Mouse (Mus musculus): Measurements from ENCODE around the gene Cox14. TPM values are rescaled to one million over a fixed set of nuclear protein-coding genes. Genes with fewer than 3 reads are reported as not detected.
A peak's percentile ranks its signal among the peaks of the same experiment; 100 is the strongest.

Gene Cox14
- polyA plus RNA-seq, 1 experiment, result 210 TPM

DNA sequence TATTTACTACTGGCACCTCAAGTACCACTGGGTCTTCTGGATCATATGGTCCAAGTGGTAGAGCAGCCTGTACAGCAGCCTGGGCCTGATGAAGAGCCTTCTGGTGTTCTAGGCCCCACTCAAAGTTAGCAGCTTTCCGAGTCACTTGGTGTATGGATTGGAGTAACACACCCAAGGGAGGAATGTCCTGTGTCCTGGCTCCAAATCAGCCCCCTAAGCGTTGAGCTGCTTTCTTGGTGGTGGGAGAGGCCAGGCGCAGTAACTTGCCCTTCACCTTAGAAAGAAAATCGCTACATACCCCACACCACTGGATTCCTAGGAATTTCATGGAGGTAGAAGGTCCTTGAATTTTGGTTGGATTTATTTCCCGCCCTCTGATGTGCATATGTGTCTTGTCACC, 41.3 kb upstream of the Cox14 start:
- H3K4me3 ChIP-seq (ENCODE audit: insufficient read depth, poor library complexity, severe bottlenecking), result no peak overlapping the region
- TF ChIP-seq CEBPB (IDR thresholded peaks at IDR 0.05; ENCODE audit: low read depth) (no peak), MYOD1 (IDR thresholded peaks at IDR 0.05; ENCODE audit: control insufficient read depth, insufficient read length, low read depth) (no peak), MYOG (IDR thresholded peaks at IDR 0.05; ENCODE audit: control insufficient read depth, extremely low read depth, insufficient read length) (no peak), USF1 (IDR thresholded peaks at IDR 0.05; ENCODE audit: low read depth) (no peak), FOSL1 (IDR thresholded peaks at IDR 0.05; ENCODE audit: insufficient read depth, low read length, poor library complexity, severe bottlenecking) (no peak), MAX (IDR thresholded peaks at IDR 0.05) (no peak), CTCF (IDR thresholded peaks at IDR 0.05; ENCODE audit: control insufficient read depth, insufficient read depth, insufficient read length) (no peak)
- peaks cover 27% of the 10 kb centered on the region for H3K27me3 ChIP-seq (ENCODE audit: control insufficient read depth, insufficient read depth, insufficient read length)
- H3K79me3 ChIP-seq (ENCODE audit: low read depth), result no peaks in the 10 kb centered on the region
- no peaks in the 10 kb centered on the region for H3K79me2 ChIP-seq (ENCODE audit: control insufficient read depth, insufficient read depth)
- no peak overlapping the region for H3ac ChIP-seq (ENCODE audit: control insufficient read depth, insufficient read length, low read depth)
- H3K36me3 ChIP-seq (ENCODE audit: control insufficient read depth, insufficient read depth), result no peaks in the 10 kb centered on the region

DNA sequence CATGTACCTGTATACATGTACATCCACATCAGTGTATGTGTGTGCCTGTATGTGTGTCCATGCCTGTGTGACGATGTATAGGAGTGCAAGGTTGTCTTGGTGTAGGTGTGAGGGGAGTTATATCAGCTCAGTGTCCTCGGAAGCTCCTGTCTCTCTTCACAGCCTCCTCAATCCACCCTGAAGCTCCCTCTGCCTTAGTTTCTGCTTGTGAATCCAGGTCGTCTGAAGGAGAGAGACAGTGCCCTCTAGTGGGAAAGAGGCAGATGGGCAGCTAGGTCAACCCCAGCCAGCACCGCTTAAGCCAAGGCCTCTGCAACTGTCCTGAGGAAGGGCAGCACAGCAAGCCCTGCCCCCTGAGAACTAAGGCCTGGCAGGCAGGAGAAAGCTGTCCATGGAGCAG, 36.7 kb upstream of the Cox14 start:
- H3K27me3 ChIP-seq (ENCODE audit: control insufficient read depth, insufficient read depth, insufficient read length), result peaks cover 42% of the 10 kb centered on the region
- H3K79me3 ChIP-seq (ENCODE audit: low read depth), result no peaks in the 10 kb centered on the region
- H3ac ChIP-seq (ENCODE audit: control insufficient read depth, insufficient read length, low read depth), result no peak overlapping the region
- TF ChIP-seq MYOD1 (IDR thresholded peaks at IDR 0.05; ENCODE audit: control insufficient read depth, insufficient read length, low read depth), result no peak
- TF ChIP-seq MYOG (IDR thresholded peaks at IDR 0.05; ENCODE audit: control insufficient read depth, extremely low read depth, insufficient read length), result no peak
- TF ChIP-seq CTCF (IDR thresholded peaks at IDR 0.05; ENCODE audit: control insufficient read depth, insufficient read depth, insufficient read length), result peak; percentile 92
- TF ChIP-seq USF1 (IDR thresholded peaks at IDR 0.05; ENCODE audit: low read depth), result no peak
- no peak for TF ChIP-seq CEBPB (IDR thresholded peaks at IDR 0.05; ENCODE audit: low read depth)
- no peaks in the 10 kb centered on the region for H3K36me3 ChIP-seq (ENCODE audit: control insufficient read depth, insufficient read depth)
- H3K4me3 ChIP-seq (ENCODE audit: insufficient read depth, poor library complexity, severe bottlenecking), result no peak overlapping the region
- no peaks in the 10 kb centered on the region for H3K79me2 ChIP-seq (ENCODE audit: control insufficient read depth, insufficient read depth)

DNA sequence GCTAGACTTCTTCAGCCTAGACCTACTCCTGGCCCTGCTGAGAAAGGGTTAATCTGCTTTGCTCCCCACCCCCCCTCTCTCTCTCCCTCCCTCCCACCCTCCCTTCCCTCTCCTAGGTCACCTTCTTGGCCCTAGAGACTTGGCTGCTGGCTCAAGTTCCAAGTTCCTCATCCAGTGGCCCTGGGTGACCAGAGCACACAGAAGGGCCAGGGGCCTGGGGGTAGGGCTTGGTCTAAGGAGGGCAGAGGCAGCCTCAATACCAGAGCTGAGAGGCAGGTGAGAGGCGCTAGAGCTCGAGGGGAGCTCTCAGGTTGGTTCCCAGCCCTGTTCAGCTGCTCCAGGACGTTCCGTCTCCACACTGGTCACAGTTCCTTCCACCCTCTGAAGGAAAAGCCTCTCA, 34.5 kb upstream of the Cox14 start:
- Histone ChIP-seq H3K79me3 (ENCODE audit: low read depth) (no peaks in the 10 kb centered on the region), H3K27me3 (ENCODE audit: control insufficient read depth, insufficient read depth, insufficient read length) (peaks cover 55% of the 10 kb centered on the region), H3K4me3 (ENCODE audit: insufficient read depth, poor library complexity, severe bottlenecking) (no peak overlapping the region), H3K36me3 (ENCODE audit: control insufficient read depth, insufficient read depth) (no peaks in the 10 kb centered on the region), H3K79me2 (ENCODE audit: control insufficient read depth, insufficient read depth) (no peaks in the 10 kb centered on the region), H3ac (ENCODE audit: control insufficient read depth, insufficient read length, low read depth) (no peak overlapping the region)
- TF ChIP-seq CTCF (IDR thresholded peaks at IDR 0.05; ENCODE audit: control insufficient read depth, insufficient read depth, insufficient read length), result no peak
- TF ChIP-seq CEBPB (IDR thresholded peaks at IDR 0.05; ENCODE audit: low read depth), result no peak
- no peak for TF ChIP-seq FOSL1 (IDR thresholded peaks at IDR 0.05; ENCODE audit: insufficient read depth, low read length, poor library complexity, severe bottlenecking)
- TF ChIP-seq MYOD1 (IDR thresholded peaks at IDR 0.05; ENCODE audit: control insufficient read depth, insufficient read length, low read depth), result no peak
- TF ChIP-seq USF1 (IDR thresholded peaks at IDR 0.05; ENCODE audit: low read depth), result no peak
- TF ChIP-seq MYOG (IDR thresholded peaks at IDR 0.05; ENCODE audit: control insufficient read depth, extremely low read depth, insufficient read length), result no peak
- no peak for TF ChIP-seq MAX (IDR thresholded peaks at IDR 0.05)

DNA sequence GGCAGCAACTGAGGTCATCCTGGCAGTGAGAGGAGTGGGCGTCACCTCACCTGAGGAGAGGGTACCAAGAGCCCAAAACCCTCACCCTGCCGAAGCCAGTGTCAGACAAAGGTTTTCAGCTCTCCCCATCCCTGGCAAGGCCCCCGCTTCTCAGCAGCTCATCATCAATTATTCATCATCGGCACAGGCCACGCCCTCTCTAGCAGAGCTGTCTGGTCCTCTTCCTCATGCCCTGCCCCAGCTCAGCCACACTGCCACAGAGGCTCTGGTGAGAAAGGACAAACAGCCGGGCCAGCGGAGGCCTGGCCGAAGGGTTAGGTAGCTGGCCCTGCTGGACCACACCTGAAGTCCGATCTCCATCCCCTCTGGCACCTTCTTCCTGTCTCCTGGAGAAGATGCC, 33.4 kb upstream of the Cox14 start:
- Histone ChIP-seq H3K79me2 (ENCODE audit: control insufficient read depth, insufficient read depth) (no peaks in the 10 kb centered on the region), H3K27me3 (ENCODE audit: control insufficient read depth, insufficient read depth, insufficient read length) (peaks cover 57% of the 10 kb centered on the region), H3K4me3 (ENCODE audit: insufficient read depth, poor library complexity, severe bottlenecking) (no peak overlapping the region), H3K79me3 (ENCODE audit: low read depth) (no peaks in the 10 kb centered on the region), H3ac (ENCODE audit: control insufficient read depth, insufficient read length, low read depth) (no peak overlapping the region), H3K36me3 (ENCODE audit: control insufficient read depth, insufficient read depth) (no peaks in the 10 kb centered on the region)
- TF ChIP-seq CEBPB (IDR thresholded peaks at IDR 0.05; ENCODE audit: low read depth), result no peak
- no peak for TF ChIP-seq FOSL1 (IDR thresholded peaks at IDR 0.05; ENCODE audit: insufficient read depth, low read length, poor library complexity, severe bottlenecking)
- TF ChIP-seq MYOG (IDR thresholded peaks at IDR 0.05; ENCODE audit: control insufficient read depth, extremely low read depth, insufficient read length), result no peak
- no peak for TF ChIP-seq CTCF (IDR thresholded peaks at IDR 0.05; ENCODE audit: control insufficient read depth, insufficient read depth, insufficient read length)
- TF ChIP-seq MAX (IDR thresholded peaks at IDR 0.05), result no peak
- TF ChIP-seq USF1 (IDR thresholded peaks at IDR 0.05; ENCODE audit: low read depth), result no peak
- TF ChIP-seq MYOD1 (IDR thresholded peaks at IDR 0.05; ENCODE audit: control insufficient read depth, insufficient read length, low read depth), result no peak

DNA sequence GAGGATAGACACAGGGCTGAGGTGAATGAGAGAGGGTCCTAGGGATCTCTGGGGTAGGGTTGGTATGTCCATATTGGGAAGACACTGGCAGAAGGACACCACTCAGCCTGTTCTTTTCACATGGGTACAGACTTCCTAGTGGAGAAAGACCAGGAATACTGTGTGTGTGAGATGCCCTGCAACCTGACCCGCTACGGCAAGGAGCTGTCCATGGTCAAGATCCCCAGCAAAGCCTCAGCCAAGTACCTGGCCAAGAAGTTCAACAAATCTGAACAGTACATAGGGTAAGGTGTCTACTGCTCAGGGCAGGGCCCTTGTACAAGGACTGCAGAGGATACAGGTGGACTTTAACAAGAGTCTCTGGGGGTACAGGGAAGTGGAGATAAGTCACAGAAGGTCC, 28.1 kb upstream of the Cox14 start:
- Histone ChIP-seq H3K79me3 (ENCODE audit: low read depth) (no peaks in the 10 kb centered on the region), H3K4me3 (ENCODE audit: insufficient read depth, poor library complexity, severe bottlenecking) (no peak overlapping the region), H3K36me3 (ENCODE audit: control insufficient read depth, insufficient read depth) (no peaks in the 10 kb centered on the region), H3ac (ENCODE audit: control insufficient read depth, insufficient read length, low read depth) (no peak overlapping the region), H3K27me3 (ENCODE audit: control insufficient read depth, insufficient read depth, insufficient read length) (peaks cover 46% of the 10 kb centered on the region), H3K79me2 (ENCODE audit: control insufficient read depth, insufficient read depth) (peaks cover 22% of the 10 kb centered on the region)
- no peak for TF ChIP-seq USF1 (IDR thresholded peaks at IDR 0.05; ENCODE audit: low read depth)
- TF ChIP-seq FOSL1 (IDR thresholded peaks at IDR 0.05; ENCODE audit: insufficient read depth, low read length, poor library complexity, severe bottlenecking), result no peak
- TF ChIP-seq MYOG (IDR thresholded peaks at IDR 0.05; ENCODE audit: control insufficient read depth, extremely low read depth, insufficient read length), result no peak
- TF ChIP-seq CEBPB (IDR thresholded peaks at IDR 0.05; ENCODE audit: low read depth), result no peak
- TF ChIP-seq CTCF (IDR thresholded peaks at IDR 0.05; ENCODE audit: control insufficient read depth, insufficient read depth, insufficient read length), result no peak
- TF ChIP-seq MYOD1 (IDR thresholded peaks at IDR 0.05; ENCODE audit: control insufficient read depth, insufficient read length, low read depth), result no peak
- TF ChIP-seq MAX (IDR thresholded peaks at IDR 0.05), result no peak

DNA sequence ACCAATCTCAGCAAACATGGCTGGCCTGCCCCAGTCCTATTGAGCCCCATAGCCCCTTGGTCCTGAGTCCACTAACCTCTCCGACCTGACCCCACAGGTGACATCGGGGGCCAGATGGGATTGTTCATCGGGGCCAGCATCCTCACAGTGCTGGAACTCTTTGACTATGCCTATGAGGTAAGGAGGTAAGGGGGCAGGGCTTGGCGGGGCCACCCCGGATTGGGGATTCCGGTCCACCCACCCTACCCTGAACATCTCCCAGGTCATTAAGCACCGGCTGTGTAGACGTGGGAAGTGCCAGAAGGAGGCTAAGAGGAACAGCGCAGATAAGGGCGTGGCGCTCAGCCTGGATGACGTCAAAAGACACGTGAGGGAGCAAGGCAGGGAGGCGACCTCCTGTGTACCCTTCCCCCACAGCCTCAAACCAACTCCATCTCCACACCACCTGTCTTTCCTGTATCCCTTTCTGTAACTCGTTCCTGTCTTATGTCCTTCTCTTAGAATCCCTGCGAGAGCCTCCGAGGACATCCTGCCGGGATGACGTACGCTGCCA, 26.8 kb upstream of the Cox14 start:
- Histone ChIP-seq H3ac (ENCODE audit: control insufficient read depth, insufficient read length, low read depth) (no peak overlapping the region), H3K79me3 (ENCODE audit: low read depth) (peaks cover 7% of the 10 kb centered on the region), H3K79me2 (ENCODE audit: control insufficient read depth, insufficient read depth) (peaks cover 35% of the 10 kb centered on the region), H3K36me3 (ENCODE audit: control insufficient read depth, insufficient read depth) (peaks cover 5% of the 10 kb centered on the region), H3K27me3 (ENCODE audit: control insufficient read depth, insufficient read depth, insufficient read length) (peaks cover 33% of the 10 kb centered on the region), H3K4me3 (ENCODE audit: insufficient read depth, poor library complexity, severe bottlenecking) (no peak overlapping the region)
- no peak for TF ChIP-seq MYOG (IDR thresholded peaks at IDR 0.05; ENCODE audit: control insufficient read depth, extremely low read depth, insufficient read length)
- no peak for TF ChIP-seq MYOD1 (IDR thresholded peaks at IDR 0.05; ENCODE audit: control insufficient read depth, insufficient read length, low read depth)
- TF ChIP-seq USF1 (IDR thresholded peaks at IDR 0.05; ENCODE audit: low read depth), result peak; percentile 46

Data from C2C12 (cell line).